Mouse (Mus musculus): ENCODE measurements around the gene Rtkn.

The Rtkn gene

GRCm38 (mm10) chr6:83134951-83135513 is at the start of gene Rtkn:
Gene Rtkn, plus strand, starts transcription at chr6:83135463.
- no peak for DNase-seq (ENCODE audit: extremely low read depth, insufficient read length, low spot score)

GRCm38 (mm10) chr6:83086121-83087035 is 48.9 kb upstream of the Rtkn start, which contains the start of gene Lbx2:
Gene Lbx2, plus strand, starts transcription at chr6:83086367.
- DNase-seq (ENCODE audit: extremely low read depth, insufficient read length, low spot score): no peak

- DNase-seq (ENCODE audit: extremely low read depth, insufficient read length, low spot score): no peak
These were observed 47.9 kb upstream of the Rtkn start for GRCm38 (mm10) chr6:83087205-83087925.

GRCm38 (mm10) chr6:83087926-83088260 is 47.4 kb upstream of the Rtkn start:
- no peak for DNase-seq (ENCODE audit: extremely low read depth, insufficient read length, low spot score)

GRCm38 (mm10) chr6:83092416-83093127 is 42.7 kb upstream of the Rtkn start:
- no peak for DNase-seq (ENCODE audit: extremely low read depth, insufficient read length, low spot score)

GRCm38 (mm10) chr6:83095968-83096367 is 39.3 kb upstream of the Rtkn start:
- no peak for DNase-seq (ENCODE audit: extremely low read depth, insufficient read length, low spot score)

GRCm38 (mm10) chr6:83098411-83098810 is 36.9 kb upstream of the Rtkn start:
- no peak for DNase-seq (ENCODE audit: extremely low read depth, insufficient read length, low spot score)

- no peak for DNase-seq (ENCODE audit: extremely low read depth, insufficient read length, low spot score)
These were observed 34.0 kb upstream of the Rtkn start, which contains the start of the genes Ccdc142 and Gm42688 for GRCm38 (mm10) chr6:83101316-83101687. Gene Ccdc142, plus strand, starts transcription at chr6:83101601. Gene Gm42688, plus strand, starts transcription at chr6:83101617.

GRCm38 (mm10) chr6:83101688-83102556 is 33.3 kb upstream of the Rtkn start:
- DNase-seq (ENCODE audit: extremely low read depth, insufficient read length, low spot score): peak; percentile 85

- DNase-seq (ENCODE audit: extremely low read depth, insufficient read length, low spot score): no peak
These were observed 32.1 kb upstream of the Rtkn start for GRCm38 (mm10) chr6:83103130-83103650.

- no peak for DNase-seq (ENCODE audit: extremely low read depth, insufficient read length, low spot score)
These were observed 31.1 kb upstream of the Rtkn start for GRCm38 (mm10) chr6:83104158-83104557.

- peak; percentile 58 for DNase-seq (ENCODE audit: extremely low read depth, insufficient read length, low spot score)
These were observed 27.5 kb upstream of the Rtkn start for GRCm38 (mm10) chr6:83107566-83108400.

GRCm38 (mm10) chr6:83108762-83109668 is 26.2 kb upstream of the Rtkn start, which contains the start of gene Mrpl53:
Gene Mrpl53, plus strand, starts transcription at chr6:83109040.
- DNase-seq (ENCODE audit: extremely low read depth, insufficient read length, low spot score): peak; percentile 85

GRCm38 (mm10) chr6:83111510-83112136 is 23.6 kb upstream of the Rtkn start:
- no peak for DNase-seq (ENCODE audit: extremely low read depth, insufficient read length, low spot score)

GRCm38 (mm10) chr6:83115011-83115671 is 20.1 kb upstream of the Rtkn start, which contains the start of gene Mogs:
Gene Mogs, plus strand, starts transcription at chr6:83115496.
- DNase-seq (ENCODE audit: extremely low read depth, insufficient read length, low spot score): peak; percentile 88

- DNase-seq (ENCODE audit: extremely low read depth, insufficient read length, low spot score): peak; percentile 65
These were observed 19.4 kb upstream of the Rtkn start for GRCm38 (mm10) chr6:83115682-83116372.

All from 3134 (cell line).